17 mouse cellular contexts compared by ENCODE assay signal in the genomic region with DNA sequence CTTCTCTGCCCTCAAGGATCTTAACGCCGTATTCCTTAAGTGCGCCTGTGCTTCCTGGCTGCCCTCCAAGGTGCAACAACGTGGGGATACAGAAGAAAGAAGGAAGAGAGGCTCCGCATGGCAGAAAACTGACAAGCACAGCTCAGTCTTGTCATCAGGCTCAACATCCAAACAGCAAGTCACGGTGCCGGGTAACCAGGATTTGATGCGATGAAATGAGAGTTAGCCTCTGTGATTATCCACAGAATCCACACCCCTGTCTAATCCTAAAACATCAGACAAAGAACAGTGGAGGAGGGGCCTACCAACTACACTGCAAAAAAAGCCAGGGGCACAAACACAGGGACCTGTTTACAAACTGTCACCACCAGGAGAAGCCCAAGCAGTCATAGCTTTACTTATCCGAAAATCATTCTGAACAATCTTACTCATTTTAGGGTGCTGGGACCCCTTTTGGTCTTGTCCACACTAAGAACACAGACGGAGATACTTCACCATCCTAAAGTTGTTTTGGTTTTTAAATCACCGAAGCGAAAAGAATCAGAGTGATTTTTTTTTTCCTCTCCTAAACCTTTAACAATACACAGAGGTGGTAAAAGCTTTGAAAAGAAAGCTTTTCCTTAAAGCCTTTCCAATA.
DNase-seq lines count a peak whose midpoint lies in the region; ATAC-seq and TF ChIP-seq lines count a peak whose summit lies in the region.
"Had no signal": no experiment of that assay in that cellular context is flagged by ENCODE, and none has a peak within 500 bp of the region (broad histone marks: within the 10 kb centered on the region; RNA-seq: fewer than 3 reads in every experiment).

No protein-coding gene starts in this region.

- TF ChIP-seq POLR2A in cerebellum, adult 2 months (IDR thresholded peaks at IDR 0.05; ENCODE audit: borderline replicate concordance, insufficient read depth, low read length) = no peak

- H3K4me3 ChIP-seq in hindbrain, embryonic 16.5 days (ENCODE audit: low read length) = no peak overlapping the region
- H3K4me3 ChIP-seq in hindbrain, embryonic 10.5 days = no peak overlapping the region
- H3K4me3 ChIP-seq in forebrain, embryonic 14.5 days (ENCODE audit: low read depth, low read length) = no peak overlapping the region
- no peak overlapping the region for H3K4me3 ChIP-seq in midbrain, embryonic 14.5 days (replicated peaks; ENCODE audit: low read depth, low read length)
- H3K4me3 ChIP-seq in cerebellum, adult 2 months (replicated peaks; ENCODE audit: insufficient read depth, low read depth, low read length) = no peak overlapping the region
- H3K4me3 ChIP-seq: embryonic facial prominence, embryonic 15.5 days; gastrocnemius, adult 2 months had no signal

- peak overlapping the region; percentile 3; the same call in 1 of the 2 replicates for H3K4me2 ChIP-seq in hindbrain, embryonic 16.5 days (ENCODE audit: low read length)
- H3K4me2 ChIP-seq in forebrain, embryonic 14.5 days (ENCODE audit: low read length) = peak overlapping the region; percentile 35
- no peak overlapping the region for H3K4me2 ChIP-seq in midbrain, embryonic 14.5 days (ENCODE audit: low read length)
- H3K4me2 ChIP-seq: embryonic facial prominence, embryonic 15.5 days had no signal

- H3K27me3 ChIP-seq in hindbrain, embryonic 16.5 days (replicated peaks; ENCODE audit: control insufficient read depth, insufficient read depth, low read length) = no peaks in the 10 kb centered on the region
- H3K27me3 ChIP-seq in hindbrain, embryonic 10.5 days (ENCODE audit: insufficient read depth, poor library complexity, severe bottlenecking) = no peaks in the 10 kb centered on the region
- no peaks in the 10 kb centered on the region for H3K27me3 ChIP-seq in forebrain, embryonic 14.5 days (replicated peaks; ENCODE audit: control insufficient read depth, insufficient read depth, low read length)
- no peaks in the 10 kb centered on the region for H3K27me3 ChIP-seq in midbrain, embryonic 14.5 days (ENCODE audit: control insufficient read depth, insufficient read depth, low read length)
- H3K27me3 ChIP-seq in cerebellum, adult 2 months (ENCODE audit: control insufficient read depth, insufficient read depth, low read length) = no peaks in the 10 kb centered on the region
- H3K27me3 ChIP-seq: embryonic facial prominence, embryonic 15.5 days had no signal

- no peaks in the 10 kb centered on the region for H3K9me3 ChIP-seq in hindbrain, embryonic 16.5 days (ENCODE audit: control insufficient read depth, low read length)
- no peaks in the 10 kb centered on the region for H3K9me3 ChIP-seq in hindbrain, embryonic 10.5 days
- no peaks in the 10 kb centered on the region for H3K9me3 ChIP-seq in forebrain, embryonic 14.5 days (replicated peaks; ENCODE audit: control insufficient read depth, low read length)
- H3K9me3 ChIP-seq in midbrain, embryonic 14.5 days (ENCODE audit: control insufficient read depth, low read length) = no peaks in the 10 kb centered on the region
- H3K9me3 ChIP-seq: embryonic facial prominence, embryonic 15.5 days had no signal

- no peak for ATAC-seq in hindbrain, embryonic 16.5 days
- ATAC-seq in forebrain, embryonic 14.5 days = peak; percentile 74
- ATAC-seq in midbrain, embryonic 14.5 days (ENCODE audit: low FRiP score, low TSS enrichment) = no peak
- ATAC-seq: intestine, embryonic 16.5 days had no signal

- 46% methylated on average over 12 of the region's 12 CpGs for WGBS in hindbrain, embryonic 16.5 days
- 77% methylated on average over 12 of the region's 12 CpGs for WGBS in hindbrain, embryonic 10.5 days
- 28% methylated on average over 12 of the region's 12 CpGs for WGBS in forebrain, embryonic 14.5 days
- 25% methylated on average over 12 of the region's 12 CpGs for WGBS in midbrain, embryonic 14.5 days
- WGBS in cerebellum, adult 2 months = 48% methylated on average over 12 of the region's 12 CpGs

- no peak overlapping the region; the same call in 1 of the 2 replicates for H3K9ac ChIP-seq in hindbrain, embryonic 16.5 days (ENCODE audit: low read depth, low read length)
- H3K9ac ChIP-seq in forebrain, embryonic 14.5 days (ENCODE audit: low read length) = peak overlapping the region; percentile 40; the same call in 1 of the 2 replicates
- no peak overlapping the region for H3K9ac ChIP-seq in midbrain, embryonic 14.5 days (replicated peaks; ENCODE audit: low read length)
- H3K9ac ChIP-seq: embryonic facial prominence, embryonic 15.5 days had no signal

- no peak overlapping the region for H3K27ac ChIP-seq in hindbrain, embryonic 16.5 days (ENCODE audit: low read depth, low read length)
- no peak overlapping the region for H3K27ac ChIP-seq in hindbrain, embryonic 10.5 days
- no peak overlapping the region for H3K27ac ChIP-seq in forebrain, embryonic 14.5 days (ENCODE audit: low read depth, low read length)
- peak overlapping the region; percentile 21; the same call in 1 of the 2 replicates for H3K27ac ChIP-seq in midbrain, embryonic 14.5 days (replicated peaks; ENCODE audit: low read depth, low read length)
- no peak overlapping the region for H3K27ac ChIP-seq in cerebellum, adult 2 months (ENCODE audit: insufficient read depth, low read length)
- H3K27ac ChIP-seq: embryonic facial prominence, embryonic 15.5 days; gastrocnemius, adult 2 months; stomach, postnatal 0 days had no signal

- no peaks in the 10 kb centered on the region for H3K36me3 ChIP-seq in hindbrain, embryonic 16.5 days (ENCODE audit: control insufficient read depth, insufficient read depth, low read length)
- H3K36me3 ChIP-seq in hindbrain, embryonic 10.5 days = no peaks in the 10 kb centered on the region
- no peaks in the 10 kb centered on the region for H3K36me3 ChIP-seq in forebrain, embryonic 14.5 days (ENCODE audit: control insufficient read depth, insufficient read depth, low read length)
- no peaks in the 10 kb centered on the region for H3K36me3 ChIP-seq in midbrain, embryonic 14.5 days (ENCODE audit: control insufficient read depth, insufficient read depth, low read length)
- H3K36me3 ChIP-seq: embryonic facial prominence, embryonic 15.5 days had no signal

- TF ChIP-seq CTCF in cerebellum, adult 2 months (IDR thresholded peaks at IDR 0.05; ENCODE audit: borderline replicate concordance, insufficient read depth, low read depth, low read length) = no peak

- no peak for DNase-seq in hindbrain, embryonic 10.5 days (ENCODE audit: low spot score)
- DNase-seq in MN1 (ENCODE audit: low spot score) (peak; percentile 44), adipocyte (ENCODE audit: low spot score) (no peak)
- DNase-seq in forebrain, embryonic 14.5 days (ENCODE audit: low spot score) = peak; percentile 67
- peak; percentile 68 for DNase-seq in midbrain, embryonic 14.5 days
- no peak for DNase-seq in cerebellum, adult 2 months
- DNase-seq: adrenal gland, postnatal 10 days; cerebellum, adult 9-10 months; embryo, embryonic 11 days; gastrocnemius, adult 2 months; lung, adult 18-20 months; lung, postnatal 4 days; thymus, postnatal 14 days had no signal

- no peaks in the 10 kb centered on the region for H3K4me1 ChIP-seq in hindbrain, embryonic 16.5 days (ENCODE audit: control insufficient read depth, insufficient read depth, low read depth, low read length)
- peaks cover 13% of the 10 kb centered on the region for H3K4me1 ChIP-seq in hindbrain, embryonic 10.5 days (replicated peaks)
- H3K4me1 ChIP-seq in forebrain, embryonic 14.5 days (ENCODE audit: control insufficient read depth, insufficient read depth, low read length) = peaks cover 15% of the 10 kb centered on the region
- H3K4me1 ChIP-seq in midbrain, embryonic 14.5 days (ENCODE audit: control insufficient read depth, insufficient read depth, low read length) = peaks cover 6% of the 10 kb centered on the region; the same call in 1 of the 2 replicates
- no peaks in the 10 kb centered on the region for H3K4me1 ChIP-seq in cerebellum, adult 2 months (ENCODE audit: control insufficient read depth, insufficient read depth, low read length)
- H3K4me1 ChIP-seq: embryonic facial prominence, embryonic 15.5 days had no signal

Comparison
In these comparisons a context has a peak if more than half of its experiments do, and no peak if none do; other contexts are left out.
1. DNase-seq: peak in MN1 (single experiment), forebrain, embryonic 14.5 days (single experiment) and midbrain, embryonic 14.5 days (single experiment); none in hindbrain, embryonic 10.5 days (single experiment), adipocyte (single experiment) and cerebellum, adult 2 months (0 of 2).